41 mouse cellular contexts compared by ENCODE assay signal in genomic region chr6:40421099-40421498, GRCm38 (mm10). TPM values are rescaled to one million over a fixed set of nuclear protein-coding genes. Genes with fewer than 3 reads are reported as not detected.
"Had no signal": no experiment of that assay in that cellular context is flagged by ENCODE, and none has a peak within 500 bp of the region (broad histone marks: within the 10 kb centered on the region; RNA-seq: fewer than 3 reads in every experiment).

No protein-coding gene starts in this region.

- H3K4me3 ChIP-seq: limb, embryonic 10.5 days; limb, embryonic 12.5 days; limb, embryonic 13.5 days; limb, embryonic 15.5 days; liver, embryonic 12.5 days; liver, embryonic 13.5 days; liver, embryonic 15.5 days; lung, embryonic 15.5 days; megakaryocyte, embryonic 14.5 days; midbrain, embryonic 10.5 days; midbrain, embryonic 12.5 days; midbrain, embryonic 13.5 days; midbrain, embryonic 15.5 days; myocyte; neural tube, embryonic 12.5 days had no signal

- H3K27me3 ChIP-seq: limb, embryonic 12.5 days; limb, embryonic 13.5 days; limb, embryonic 15.5 days; liver, embryonic 12.5 days; liver, embryonic 13.5 days; liver, embryonic 15.5 days; lung, embryonic 15.5 days; megakaryocyte, embryonic 14.5 days; midbrain, embryonic 12.5 days; midbrain, embryonic 13.5 days; midbrain, embryonic 15.5 days; neural tube, embryonic 12.5 days had no signal

- H3K4me2 ChIP-seq: limb, embryonic 12.5 days; limb, embryonic 13.5 days; limb, embryonic 15.5 days; liver, embryonic 11.5 days; liver, embryonic 12.5 days; liver, embryonic 13.5 days; liver, embryonic 15.5 days; lung, embryonic 14.5 days; lung, embryonic 15.5 days; midbrain, embryonic 11.5 days; midbrain, embryonic 12.5 days; midbrain, embryonic 13.5 days; midbrain, embryonic 15.5 days; neural tube, embryonic 12.5 days had no signal

- H3K36me3 ChIP-seq: limb, embryonic 15.5 days; liver, embryonic 12.5 days; liver, embryonic 13.5 days; liver, embryonic 15.5 days; lung, embryonic 15.5 days; midbrain, embryonic 15.5 days had no signal

- H3K9me3 ChIP-seq: limb, embryonic 10.5 days; limb, embryonic 12.5 days; limb, embryonic 13.5 days; limb, embryonic 15.5 days; liver, embryonic 12.5 days; liver, embryonic 13.5 days; liver, embryonic 15.5 days; lung, embryonic 15.5 days; megakaryocyte, embryonic 14.5 days; midbrain, embryonic 10.5 days; midbrain, embryonic 12.5 days; midbrain, embryonic 13.5 days; midbrain, embryonic 15.5 days; neural tube, embryonic 12.5 days had no signal

- H3K4me1 ChIP-seq: limb, embryonic 10.5 days; limb, embryonic 12.5 days; limb, embryonic 13.5 days; limb, embryonic 15.5 days; liver, embryonic 12.5 days; liver, embryonic 13.5 days; liver, embryonic 15.5 days; lung, embryonic 15.5 days; midbrain, embryonic 10.5 days; midbrain, embryonic 12.5 days; midbrain, embryonic 13.5 days; midbrain, embryonic 15.5 days; neural tube, embryonic 12.5 days had no signal

- H3K27ac ChIP-seq: limb, embryonic 10.5 days; limb, embryonic 12.5 days; limb, embryonic 13.5 days; limb, embryonic 15.5 days; liver, embryonic 12.5 days; liver, embryonic 13.5 days; liver, embryonic 14.5 days; liver, embryonic 15.5 days; lung, embryonic 15.5 days; macrophage; midbrain, embryonic 10.5 days; midbrain, embryonic 12.5 days; midbrain, embryonic 13.5 days; midbrain, embryonic 15.5 days; neural tube, embryonic 12.5 days had no signal

- ATAC-seq: liver, embryonic 12.5 days; liver, postnatal 0 days; lung, postnatal 0 days; midbrain, embryonic 13.5 days; midbrain, embryonic 15.5 days; midbrain, embryonic 16.5 days had no signal

- H3K9ac ChIP-seq: limb, embryonic 12.5 days; limb, embryonic 13.5 days; limb, embryonic 15.5 days; liver, embryonic 12.5 days; liver, embryonic 13.5 days; liver, embryonic 14.5 days; liver, embryonic 15.5 days; liver, postnatal 0 days; lung, embryonic 14.5 days; lung, embryonic 15.5 days; midbrain, embryonic 12.5 days; midbrain, embryonic 13.5 days; midbrain, embryonic 15.5 days; neural tube, embryonic 12.5 days had no signal

- DNase-seq: left cerebral cortex, postnatal 4 days; liver; liver, embryonic 13.5 days; liver, postnatal 0 days; lung, adult 18-20 months; lung, adult 2 months; lung, embryonic 14.5 days; lung, postnatal 10 days; lung, postnatal 14 days; lung, postnatal 36 days; lung, postnatal 4 days had no signal

RNA-seq across cellular contexts. Expression of gene Wee2, which starts 17.8 kb away (rescaled TPM):
- total RNA-seq: left cerebral cortex, postnatal 14 days; left cerebral cortex, postnatal 25 days; left cerebral cortex, postnatal 4 days; liver, adult 2 months; megakaryocyte progenitor cell, adult 5-6 weeks; megakaryocyte, adult 5-6 weeks; megakaryocyte-erythroid progenitor cell, adult 5-6 weeks; monocyte, adult 5-6 weeks had no signal
- polyA plus RNA-seq: limb, embryonic 12.5 days; limb, embryonic 13.5 days; limb, embryonic 14.5 days; limb, embryonic 15.5 days; liver, adult 2 months; liver, embryonic 11.5 days; liver, embryonic 12.5 days; liver, embryonic 13.5 days; liver, embryonic 14.5 days; liver, embryonic 15.5 days; liver, embryonic 16.5 days; liver, postnatal 0 days; lung, adult 2 months; lung, embryonic 14.5 days; lung, embryonic 15.5 days; lung, embryonic 16.5 days; lung, postnatal 0 days; macrophage; midbrain, embryonic 10.5 days; midbrain, embryonic 11.5 days; midbrain, embryonic 12.5 days; myocyte; neural tube, embryonic 12.5 days had no signal
